In the genomic region with DNA sequence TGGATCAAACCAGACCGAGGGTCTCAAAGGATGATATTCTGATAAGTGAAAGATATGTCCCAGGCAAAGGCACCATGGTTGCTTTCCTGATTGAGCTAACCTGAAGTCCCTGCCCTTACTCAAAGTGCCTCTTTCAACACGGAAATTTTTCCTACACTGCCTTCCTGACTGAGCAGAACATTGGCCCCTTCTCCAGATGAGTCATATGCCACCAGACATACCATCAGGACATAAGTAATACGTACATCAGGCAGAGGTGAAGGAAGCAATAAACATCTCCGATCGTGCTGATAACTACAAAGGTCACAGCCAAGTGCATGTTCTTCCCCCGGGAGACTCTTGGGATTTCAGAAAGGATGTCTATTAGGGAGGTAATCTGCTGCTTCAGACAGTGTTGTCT, we compare ENCODE assay signal across 23 mouse cellular contexts.
"Had no signal": no experiment of that assay in that cellular context is flagged by ENCODE, and none has a peak within 500 bp of the region (broad histone marks: within the 10 kb centered on the region; RNA-seq: fewer than 3 reads in every experiment).

No protein-coding gene starts in this region.

- H3K4me2 ChIP-seq: heart, embryonic 11.5 days; heart, embryonic 13.5 days; heart, embryonic 15.5 days; hindbrain, embryonic 13.5 days; hindbrain, embryonic 15.5 days; limb, embryonic 13.5 days; limb, embryonic 15.5 days; liver, embryonic 11.5 days; liver, embryonic 13.5 days had no signal

- H3K4me1 ChIP-seq: limb, embryonic 13.5 days; limb, embryonic 15.5 days; liver, embryonic 13.5 days had no signal

- H3K4me3 ChIP-seq: heart, adult 2 months; heart, embryonic 13.5 days; heart, embryonic 15.5 days; hindbrain, embryonic 13.5 days; hindbrain, embryonic 15.5 days; limb, embryonic 13.5 days; limb, embryonic 15.5 days; liver, embryonic 13.5 days had no signal

- ATAC-seq: hindbrain, postnatal 0 days had no signal

- H3K36me3 ChIP-seq: heart, embryonic 13.5 days; heart, embryonic 15.5 days; hindbrain, embryonic 13.5 days; hindbrain, embryonic 15.5 days; limb, embryonic 13.5 days; limb, embryonic 15.5 days; liver, embryonic 13.5 days had no signal

- H3K27me3 ChIP-seq: heart, embryonic 13.5 days; heart, embryonic 15.5 days; hindbrain, embryonic 13.5 days; hindbrain, embryonic 15.5 days; limb, embryonic 15.5 days; liver, embryonic 13.5 days had no signal

- H3K27ac ChIP-seq: heart, adult 2 months; heart, embryonic 15.5 days; hindbrain, embryonic 13.5 days; hindbrain, embryonic 15.5 days; hindbrain, postnatal 0 days; limb, embryonic 13.5 days; limb, embryonic 15.5 days; liver, embryonic 13.5 days had no signal

- H3K9me3 ChIP-seq: heart, embryonic 13.5 days; heart, embryonic 15.5 days; hindbrain, embryonic 13.5 days; hindbrain, embryonic 15.5 days; limb, embryonic 13.5 days; limb, embryonic 15.5 days; liver, embryonic 13.5 days had no signal

- H3K9ac ChIP-seq: heart, embryonic 13.5 days; heart, embryonic 15.5 days; hindbrain, embryonic 13.5 days; hindbrain, embryonic 15.5 days; limb, embryonic 13.5 days; limb, embryonic 15.5 days; liver, embryonic 13.5 days had no signal

- DNase-seq: gastrocnemius, postnatal 14 days; gastrocnemius, postnatal 36 days; heart, adult 11 months; heart, adult 2 months; heart, postnatal 14 days; heart, postnatal 36 days; kidney, adult 18-20 months; kidney, adult 8-10 months; kidney, postnatal 14 days; kidney, postnatal 36 days; layer of hippocampus, adult 9-11 months; layer of hippocampus, postnatal 36 days; left cerebral cortex, postnatal 4 days; liver, embryonic 13.5 days had no signal
